Mouse (Mus musculus): ENCODE results near the gene Msmb. TPM values are rescaled to one million over a fixed set of nuclear protein-coding genes. Genes with fewer than 3 reads are reported as not detected.
"Not testable (repeated sequence)": the region's sequence is repeated elsewhere in the genome, so short reads cannot be mapped to it uniquely, and the experiment has no call there.

The Msmb gene
- total RNA-seq, 2 experiments from 2014 or later = not detected

- DNase-seq (ENCODE audit: extremely low spot score in 1 of 2, low spot score in 2 of 2) = no peak
Measured at GRCm38 (mm10) chr14:32190627-32191391, 49.0 kb downstream of the Msmb start.

GRCm38 (mm10) chr14:32191926-32192325, 50.1 kb downstream of the Msmb start:
- DNase-seq (ENCODE audit: extremely low spot score in 1 of 2, low spot score in 2 of 2) = no peak
- no peak for TF ChIP-seq CTCF (IDR thresholded peaks at IDR 0.05)
- H3K27ac ChIP-seq = no peak overlapping the region
- no peak overlapping the region for H3K4me3 ChIP-seq
- intact Hi-C loops (cut with DNase I) = no loop called here

More at GRCm38 (mm10) chr14:32190627-32191391, 49.0 kb downstream of the Msmb start:
- intact Hi-C loops (cut with DNase I) = no loop called here
- H3K4me3 ChIP-seq = no peak overlapping the region
- H3K27ac ChIP-seq = no peak overlapping the region
- TF ChIP-seq CTCF (IDR thresholded peaks at IDR 0.05) = no peak

GRCm38 (mm10) chr14:32192437-32192836, 50.6 kb downstream of the Msmb start:
- Histone ChIP-seq H3K27ac (no peak overlapping the region), H3K4me3 (no peak overlapping the region)
- TF ChIP-seq CTCF (IDR thresholded peaks at IDR 0.05) = peak; percentile 72
- peak in 1 of 2 experiments; percentile 24 for DNase-seq (ENCODE audit: extremely low spot score in 1 of 2, low spot score in 2 of 2)
- intact Hi-C loops (cut with DNase I) = no loop called here

GRCm38 (mm10) chr14:32193557-32193956, 51.7 kb downstream of the Msmb start:
- TF ChIP-seq CTCF (IDR thresholded peaks at IDR 0.05) = peak; percentile 19
- intact Hi-C loops (cut with DNase I); H3K27ac ChIP-seq; DNase-seq (ENCODE audit: extremely low spot score in 1 of 2, low spot score in 2 of 2); H3K4me3 ChIP-seq: not testable (repeated sequence)

- peak overlapping the region; percentile 93 for H3K4me3 ChIP-seq
- TF ChIP-seq CTCF (IDR thresholded peaks at IDR 0.05) = no peak
- DNase-seq (ENCODE audit: extremely low spot score in 1 of 2, low spot score in 2 of 2) = no peak
- intact Hi-C loops (cut with DNase I) = no loop called here
- peak overlapping the region; percentile 70 for H3K27ac ChIP-seq
Measured at GRCm38 (mm10) chr14:32201354-32201753, 59.5 kb downstream of the Msmb start.

- H3K4me3 ChIP-seq = peak within 1 kb of the TSS; percentile 93
- DNase-seq (ENCODE audit: extremely low spot score in 1 of 2, low spot score in 2 of 2) = peak; percentile 90
- intact Hi-C loops (cut with DNase I) = no loop called here
- H3K27ac ChIP-seq = peak within 1 kb of the TSS; percentile 70
- no peak for TF ChIP-seq CTCF (IDR thresholded peaks at IDR 0.05)
Measured at GRCm38 (mm10) chr14:32201791-32202451, 60.1 kb downstream of the Msmb start, which contains the start of the genes Timm23 and Parg. Gene Timm23, minus strand, starts transcription at chr14:32201898. Gene Parg, plus strand, starts transcription at chr14:32201949.

Other genes starting within 250 kb of the Msmb start
- 1 to 10 TPM; 2.1 to 2.2 TPM for gene Galnt15, start 113.0 kb upstream of the Msmb start, total RNA-seq (2021)
- 10 to 100 TPM; 13.9 to 16.7 TPM for gene Oxnad1, start 56.6 kb upstream of the Msmb start, total RNA-seq (2021)
- gene Dph3, start 56.3 kb upstream of the Msmb start, total RNA-seq (2021) = 10 to 100 TPM; 45.3 to 46.2 TPM
- gene Ncoa4, start 17.8 kb downstream of the Msmb start, total RNA-seq (2021) = 10 to 100 TPM; 83.6 to 98.8 TPM
- gene Timm23, start 59.9 kb downstream of the Msmb start, total RNA-seq (2021) = 10 to 100 TPM; 56.1 to 75.8 TPM
- 10 to 100 TPM; 42.5 to 42.8 TPM for gene Parg, start 59.9 kb downstream of the Msmb start, total RNA-seq (2021)
- 100 to 1,000 TPM; 110 to 114 TPM for gene Ogdhl, start 180.0 kb downstream of the Msmb start, total RNA-seq (2021)
- not detected for gene 1700024G13Rik, start 246.4 kb downstream of the Msmb start, total RNA-seq (2021)